Mouse (Mus musculus) bone marrow macrophage, adult 2 months (primary cell): ENCODE measurements around the gene Sfxn4.

Experiments
- CTCF ChIP-seq: IDR thresholded peaks from 2 replicates; pipeline ENCODE4 v1.5.1; 2012; ENCODE audit warnings: low read depth, mild to moderate bottlenecking, low read length, moderate library complexity
- POLR2A ChIP-seq: IDR thresholded peaks from 2 replicates; pipeline ENCODE4 v1.6.1; 2012; ENCODE audit warnings: mild to moderate bottlenecking, low read depth, low read length, borderline replicate concordance

GRCm38 (mm10) chr19:60910304-60910703 is 49.0 kb upstream of the Sfxn4 start:
- TF ChIP-seq CTCF = no peak
- no peak for TF ChIP-seq POLR2A
